Mouse (Mus musculus): ENCODE measurements at regions not wholly inside any gene's neighbourhood (a gene's known extent, or its start where the extent isn't known, plus 50 kb on each side); places are given as distances from the start of the nearest gene placed in this dataset.

GRCm38 (mm10) chrX:77432846-77433810 lies 77.7 kb upstream of the Tbl1x start:
- no peak for TF ChIP-seq CTCF (IDR thresholded peaks at IDR 0.05; ENCODE audit: borderline replicate concordance, control insufficient read depth, extremely low read depth, insufficient read depth, low read length, poor library complexity)
- no peak for TF ChIP-seq POLR2A (IDR thresholded peaks at IDR 0.05; ENCODE audit: control insufficient read depth, extremely low read depth, insufficient read depth, low read length, poor library complexity)
